In the genomic region with DNA sequence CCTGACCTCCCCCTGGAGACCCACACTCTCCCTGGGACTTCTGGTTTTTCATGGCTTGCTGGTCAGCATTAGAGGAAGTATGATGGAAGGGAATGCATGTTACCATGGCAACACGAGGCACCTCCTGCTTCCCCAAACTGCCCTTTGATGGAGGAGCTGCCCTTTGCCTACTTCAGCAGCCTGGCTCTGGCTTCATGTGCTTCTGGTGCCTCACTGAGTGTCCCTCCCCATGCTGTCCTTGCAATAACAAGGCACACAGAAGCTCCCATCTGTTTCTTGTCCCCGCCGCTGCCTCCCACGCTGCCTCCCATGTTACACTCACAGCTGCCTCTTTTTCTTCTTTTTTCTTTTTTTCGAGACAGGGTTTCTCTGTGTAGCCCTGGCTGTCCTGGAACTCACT, we compare ENCODE assay signal across 10 mouse cellular contexts. TPM values are rescaled to one million over a fixed set of nuclear protein-coding genes. Genes with fewer than 3 reads are reported as not detected.
DNase-seq lines count a peak whose midpoint lies in the region; ATAC-seq and TF ChIP-seq lines count a peak whose summit lies in the region.
"Had no signal": no experiment of that assay in that cellular context is flagged by ENCODE, and none has a peak within 500 bp of the region (broad histone marks: within the 10 kb centered on the region; RNA-seq: fewer than 3 reads in every experiment).

No protein-coding gene starts in this region.

- no peaks in the 10 kb centered on the region for H3K27me3 ChIP-seq in embryonic facial prominence, embryonic 10.5 days (replicated peaks; ENCODE audit: low read depth, poor library complexity, severe bottlenecking)

- peak; percentile 76 to 81 for DNase-seq in kidney, postnatal 4 days
- no peak for DNase-seq in kidney, postnatal 25 days
- peak; percentile 30 for DNase-seq in embryonic facial prominence, embryonic 10.5 days (ENCODE audit: low spot score)
- peak; percentile 37 to 67 for DNase-seq in layer of hippocampus, adult 18-20 months (ENCODE audit: low spot score in 2 of 2)
- no peak for DNase-seq in cerebellum, adult 11 months
- DNase-seq in gastrocnemius, adult 2 months = no peak

- no peaks in the 10 kb centered on the region for H3K36me3 ChIP-seq in embryonic facial prominence, embryonic 10.5 days (replicated peaks)

- intact Hi-C loops in gastrocnemius, adult 2 months (cut with DNase I) = no loop called here

- H3K4me1 ChIP-seq in embryonic facial prominence, embryonic 10.5 days = peaks cover 29% of the 10 kb centered on the region

- peak; percentile 62 for ATAC-seq in megakaryocyte progenitor cell, adult 5-6 weeks (replicated peaks; ENCODE audit: poor library complexity)

- H3K9me3 ChIP-seq in embryonic facial prominence, embryonic 10.5 days = no peaks in the 10 kb centered on the region

- H3K4me3 ChIP-seq in embryonic facial prominence, embryonic 10.5 days = no peak overlapping the region
- no peak overlapping the region for H3K4me3 ChIP-seq in gastrocnemius, adult 2 months
- H3K4me3 ChIP-seq: erythroblast, embryonic 14.5 days had no signal

- WGBS in embryonic facial prominence, embryonic 10.5 days = 65% methylated on average over 5 of the region's 5 CpGs

- no peak overlapping the region; the same call in 1 of the 2 replicates for H3K27ac ChIP-seq in embryonic facial prominence, embryonic 10.5 days (replicated peaks)
- H3K27ac ChIP-seq in gastrocnemius, adult 2 months = no peak overlapping the region
- H3K27ac ChIP-seq: liver, embryonic 14.5 days had no signal

- TF ChIP-seq CTCF in gastrocnemius, adult 2 months (IDR thresholded peaks at IDR 0.05) = no peak

RNA-seq across cellular contexts. Expression of gene Togaram2, which starts 20.3 kb away (rescaled TPM):
- polyA plus RNA-seq in embryonic facial prominence, embryonic 10.5 days (2016; fragmentation: Nextera tagmentation; extraction: Ambion mirVana) = 0.05 TPM in 1 of 2 replicates, not detected in the other
- 1 to 10 TPM; 1.1 to 2.2 TPM for total RNA-seq in layer of hippocampus, adult 18-20 months (2021)
- not detected in 2 replicates for total RNA-seq in megakaryocyte progenitor cell, adult 5-6 weeks (2015)
- total RNA-seq in megakaryocyte progenitor cell, adult 5-6 weeks (2017) = 0.03 TPM in 1 of 2 replicates, not detected in the other
- 1 to 10 TPM; 2.1 to 4.5 TPM for total RNA-seq in gastrocnemius, adult 2 months (2021)
- total RNA-seq: MEL had no signal
- polyA plus RNA-seq: erythroblast, embryonic 14.5 days had no signal

RNA-seq across cellular contexts. Expression of gene Pcare, which starts 59.4 kb away (rescaled TPM):
- not detected in 2 replicates for polyA plus RNA-seq in embryonic facial prominence, embryonic 10.5 days (2016; fragmentation: Nextera tagmentation; extraction: Ambion mirVana)
- total RNA-seq in layer of hippocampus, adult 18-20 months (2021) = under 1 TPM in 1 of 2 experiments, not detected in 1; 0.08 TPM
- total RNA-seq in megakaryocyte progenitor cell, adult 5-6 weeks (2015) = not detected in 2 replicates
- total RNA-seq in megakaryocyte progenitor cell, adult 5-6 weeks (2017) = not detected in 2 replicates
- total RNA-seq in gastrocnemius, adult 2 months (2021) = not detected
- total RNA-seq: MEL had no signal
- polyA plus RNA-seq: erythroblast, embryonic 14.5 days had no signal

Comparison
In these comparisons a context has a peak if more than half of its experiments do, and no peak if none do; other contexts are left out.
1. DNase-seq: peak in kidney, postnatal 4 days (2 of 2), embryonic facial prominence, embryonic 10.5 days (single experiment) and layer of hippocampus, adult 18-20 months (2 of 2); none in kidney, postnatal 25 days (0 of 2), cerebellum, adult 11 months (single experiment) and gastrocnemius, adult 2 months (single experiment).